Mouse (Mus musculus) midbrain, embryonic 15.5 days (tissue): ENCODE measurements around the gene Pde8b. TPM values are rescaled to one million over a fixed set of nuclear protein-coding genes. Genes with fewer than 3 reads are reported as not detected.

Experiments
- ATAC-seq: fragments of 200-750 bp; cut with Nextera tagmentation; replicated peaks from 2 replicates; pipeline ENCODE4 v1.8.0; 2017; ENCODE audit warnings: moderate TSS enrichment
- H3K27ac ChIP-seq: fragments of 300-500 bp; sonication (generic); 2 replicates; pipeline ENCODE4 v1.5.1; 2015; ENCODE audit warnings: mild to moderate bottlenecking, inconsistent platforms
- H3K27me3 ChIP-seq: fragments of 300-500 bp; sonication (generic); replicated peaks from 2 replicates; pipeline ENCODE4 v1.6.1; 2015; ENCODE audit warnings: inconsistent platforms
- H3K36me3 ChIP-seq: fragments of 300-500 bp; sonication (generic); replicated peaks from 2 replicates; pipeline ENCODE4 v1.6.1; 2015; ENCODE audit warnings: inconsistent platforms
- H3K4me1 ChIP-seq: fragments of 300-500 bp; sonication (generic); 2 replicates; pipeline ENCODE4 v1.6.1; 2015; ENCODE audit warnings: inconsistent platforms
- H3K4me2 ChIP-seq: fragments of 300-500 bp; sonication (generic); 2 replicates; pipeline ENCODE4 v1.6.1; 2015; ENCODE audit warnings: inconsistent platforms, mild to moderate bottlenecking, moderate library complexity
- H3K4me3 ChIP-seq: fragments of 300-500 bp; sonication (generic); 2 replicates; pipeline ENCODE4 v1.5.1; 2015; ENCODE audit warnings: mild to moderate bottlenecking, inconsistent platforms
- H3K9ac ChIP-seq: fragments of 300-500 bp; sonication (generic); 2 replicates; pipeline ENCODE4 v1.6.1; 2015; ENCODE audit warnings: mild to moderate bottlenecking, inconsistent platforms
- H3K9me3 ChIP-seq: fragments of 300-500 bp; sonication (generic); 2 replicates; pipeline ENCODE4 v1.6.1; 2016; ENCODE audit warnings: inconsistent platforms
- WGBS: fragments of 180-500 bp; shearing (Covaris S2); methylation state at CpG from one replicate; pipeline ENCODE4 v1.1.7; 2015; ENCODE audit warnings: mixed read lengths; 5-methylcytosine and 5-hydroxymethylcytosine counted together
- polyA plus RNA-seq: library from polyadenylated mRNA; unstranded; fragments of >200 nt; fragmentation: Nextera tagmentation; extraction: Ambion mirVana; gene quantifications from 2 replicates; pipeline ENCODE4 v1.2.1, GENCODE M21; 2015

Pde8b gene
- polyA plus RNA-seq, 1 experiment from 2014 or later, result 6.9 TPM

GRCm38 (mm10) chr13:95176399-95176798 is 73.7 kb downstream of the Pde8b start:
- no peaks in the 10 kb centered on the region for H3K27me3 ChIP-seq
- no peak for ATAC-seq
- H3K4me1 ChIP-seq, result no peaks in the 10 kb centered on the region
- H3K9ac ChIP-seq, result no peak overlapping the region
- H3K36me3 ChIP-seq, result no peaks in the 10 kb centered on the region
- H3K27ac ChIP-seq, result no peak overlapping the region
- 81% methylated on average over 5 of the region's 5 CpGs for WGBS
- no peak overlapping the region for H3K4me3 ChIP-seq
- H3K9me3 ChIP-seq, result no peaks in the 10 kb centered on the region
- no peak overlapping the region for H3K4me2 ChIP-seq

GRCm38 (mm10) chr13:95174253-95174652 is 75.9 kb downstream of the Pde8b start:
- H3K9ac ChIP-seq, result no peak overlapping the region
- WGBS, result 77% methylated on average over 6 of the region's 6 CpGs
- no peak for ATAC-seq
- H3K27me3 ChIP-seq, result no peaks in the 10 kb centered on the region
- H3K36me3 ChIP-seq, result no peaks in the 10 kb centered on the region
- H3K4me1 ChIP-seq, result no peaks in the 10 kb centered on the region
- H3K4me2 ChIP-seq, result no peak overlapping the region
- no peak overlapping the region for H3K27ac ChIP-seq
- no peak overlapping the region for H3K4me3 ChIP-seq
- H3K9me3 ChIP-seq, result no peaks in the 10 kb centered on the region

- H3K4me2 ChIP-seq, result no peak overlapping the region
- no peaks in the 10 kb centered on the region for H3K27me3 ChIP-seq
- H3K4me3 ChIP-seq, result no peak overlapping the region
- 97% methylated on average over 4 of the region's 4 CpGs for WGBS
- no peak overlapping the region for H3K9ac ChIP-seq
- no peaks in the 10 kb centered on the region for H3K4me1 ChIP-seq
- H3K27ac ChIP-seq, result no peak overlapping the region
- no peak for ATAC-seq
- H3K9me3 ChIP-seq, result no peaks in the 10 kb centered on the region
- no peaks in the 10 kb centered on the region for H3K36me3 ChIP-seq
Measured at GRCm38 (mm10) chr13:95172346-95172745, 77.8 kb downstream of the Pde8b start.

- no peaks in the 10 kb centered on the region for H3K4me1 ChIP-seq
- H3K27ac ChIP-seq, result no peak overlapping the region
- 88% methylated on average over 3 of the region's 3 CpGs for WGBS
- ATAC-seq, result no peak
- H3K9me3 ChIP-seq, result no peaks in the 10 kb centered on the region
- H3K4me3 ChIP-seq, result no peak overlapping the region
- H3K4me2 ChIP-seq, result no peak overlapping the region
- no peaks in the 10 kb centered on the region for H3K36me3 ChIP-seq
- H3K9ac ChIP-seq, result no peak overlapping the region
- no peaks in the 10 kb centered on the region for H3K27me3 ChIP-seq
Measured at GRCm38 (mm10) chr13:95160211-95160610, 89.9 kb downstream of the Pde8b start.

- Histone ChIP-seq H3K9ac (no peak overlapping the region), H3K4me1 (no peaks in the 10 kb centered on the region), H3K36me3 (no peaks in the 10 kb centered on the region), H3K9me3 (no peaks in the 10 kb centered on the region), H3K27ac (no peak overlapping the region), H3K4me2 (no peak overlapping the region), H3K4me3 (no peak overlapping the region), H3K27me3 (no peaks in the 10 kb centered on the region)
- ATAC-seq, result no peak
- 86% methylated on average over 7 of the region's 7 CpGs for WGBS
Measured at GRCm38 (mm10) chr13:95158986-95159385, 91.2 kb downstream of the Pde8b start.

- Histone ChIP-seq H3K9ac (no peak overlapping the region), H3K27me3 (no peaks in the 10 kb centered on the region), H3K36me3 (no peaks in the 10 kb centered on the region), H3K4me1 (no peaks in the 10 kb centered on the region), H3K9me3 (no peaks in the 10 kb centered on the region), H3K27ac (no peak overlapping the region), H3K4me2 (no peak overlapping the region), H3K4me3 (no peak overlapping the region)
- no peak for ATAC-seq
Measured at GRCm38 (mm10) chr13:95144746-95145145, 105.4 kb downstream of the Pde8b start.

GRCm38 (mm10) chr13:95140460-95141079 is 109.6 kb downstream of the Pde8b start:
- 82% methylated on average over 4 of the region's 4 CpGs for WGBS
- Histone ChIP-seq H3K4me3 (no peak overlapping the region), H3K4me1 (no peaks in the 10 kb centered on the region), H3K27ac (no peak overlapping the region), H3K4me2 (no peak overlapping the region), H3K9me3 (no peaks in the 10 kb centered on the region), H3K27me3 (no peaks in the 10 kb centered on the region), H3K36me3 (no peaks in the 10 kb centered on the region), H3K9ac (no peak overlapping the region)
- no peak for ATAC-seq

- Histone ChIP-seq H3K4me1 (no peaks in the 10 kb centered on the region), H3K4me2 (no peak overlapping the region), H3K27ac (no peak overlapping the region), H3K9ac (no peak overlapping the region), H3K4me3 (no peak overlapping the region), H3K36me3 (no peaks in the 10 kb centered on the region), H3K9me3 (no peaks in the 10 kb centered on the region), H3K27me3 (no peaks in the 10 kb centered on the region)
- 88% methylated on average over 7 of the region's 7 CpGs for WGBS
- no peak for ATAC-seq
Measured at GRCm38 (mm10) chr13:95135326-95136150, 114.6 kb downstream of the Pde8b start.

GRCm38 (mm10) chr13:95131848-95132247 is 118.3 kb downstream of the Pde8b start:
- Histone ChIP-seq H3K9ac (no peak overlapping the region), H3K4me3 (no peak overlapping the region), H3K4me1 (no peaks in the 10 kb centered on the region), H3K27me3 (no peaks in the 10 kb centered on the region), H3K27ac (no peak overlapping the region), H3K9me3 (no peaks in the 10 kb centered on the region), H3K4me2 (no peak overlapping the region), H3K36me3 (no peaks in the 10 kb centered on the region)
- no peak for ATAC-seq
- WGBS, result 45% methylated on average over 4 of the region's 4 CpGs

GRCm38 (mm10) chr13:95131041-95131440 is 119.1 kb downstream of the Pde8b start:
- no peak overlapping the region for H3K4me2 ChIP-seq
- no peak overlapping the region for H3K4me3 ChIP-seq
- no peak overlapping the region for H3K9ac ChIP-seq
- WGBS, result 27% methylated on average over 1 of the region's 1 CpGs
- no peaks in the 10 kb centered on the region for H3K27me3 ChIP-seq
- no peaks in the 10 kb centered on the region for H3K36me3 ChIP-seq
- no peak for ATAC-seq
- H3K4me1 ChIP-seq, result no peaks in the 10 kb centered on the region
- no peaks in the 10 kb centered on the region for H3K9me3 ChIP-seq
- no peak overlapping the region for H3K27ac ChIP-seq

GRCm38 (mm10) chr13:95127288-95127687 is 122.8 kb downstream of the Pde8b start:
- H3K27me3 ChIP-seq, result no peaks in the 10 kb centered on the region

GRCm38 (mm10) chr13:95126801-95127200 is 123.3 kb downstream of the Pde8b start:
- Histone ChIP-seq H3K9me3 (no peaks in the 10 kb centered on the region), H3K9ac (no peak overlapping the region), H3K4me2 (no peak overlapping the region), H3K27me3 (no peaks in the 10 kb centered on the region), H3K4me3 (no peak overlapping the region), H3K27ac (no peak overlapping the region), H3K4me1 (no peaks in the 10 kb centered on the region), H3K36me3 (no peaks in the 10 kb centered on the region)
- WGBS, result 91% methylated on average over 10 of the region's 10 CpGs
- no peak for ATAC-seq

More at GRCm38 (mm10) chr13:95127288-95127687, 122.8 kb downstream of the Pde8b start:
- Histone ChIP-seq H3K4me2 (no peak overlapping the region), H3K9ac (no peak overlapping the region), H3K4me3 (no peak overlapping the region), H3K4me1 (no peaks in the 10 kb centered on the region), H3K36me3 (no peaks in the 10 kb centered on the region), H3K27ac (no peak overlapping the region), H3K9me3 (no peaks in the 10 kb centered on the region)
- 87% methylated on average over 10 of the region's 10 CpGs for WGBS
- no peak for ATAC-seq
